Mouse (Mus musculus): ENCODE results near the gene Palm2.

GRCm38 (mm10) chr4:57550216-57550615 lies 116.2 kb downstream of the Palm2 start:
- TF ChIP-seq POLR2A (IDR thresholded peaks at IDR 0.05; ENCODE audit: borderline replicate concordance, control insufficient read depth, low read depth, low read length), result no peak
- TF ChIP-seq CTCF (IDR thresholded peaks at IDR 0.05; ENCODE audit: control insufficient read depth, insufficient read depth, low read length), result no peak
